Mouse (Mus musculus) thymus, adult 2 months (tissue): ENCODE data around the gene Nupr1l.

ENCODE experiments used
- CTCF ChIP-seq: fragments of 200-500 bp; IDR thresholded peaks from 2 replicates; pipeline ENCODE4 v1.5.1; 2012; ENCODE audit warnings: mild to moderate bottlenecking, control low read depth, low read length, moderate library complexity, borderline replicate concordance; ENCODE audit not compliant: control insufficient read depth, poor library complexity, insufficient read depth; ENCODE audit errors: extremely low read depth
- POLR2A ChIP-seq: fragments of 200-500 bp; IDR thresholded peaks from 2 replicates; pipeline ENCODE4 v1.6.1; 2012; ENCODE audit warnings: mild to moderate bottlenecking, low read length, control low read depth, moderate library complexity; ENCODE audit not compliant: control insufficient read depth, poor library complexity, insufficient read depth; ENCODE audit errors: extremely low read depth

GRCm38 (mm10) chr5:129862325-129862724, 46.0 kb upstream of the Nupr1l start:
- no peak for TF ChIP-seq CTCF
- TF ChIP-seq POLR2A, result no peak
